In the genomic region with DNA sequence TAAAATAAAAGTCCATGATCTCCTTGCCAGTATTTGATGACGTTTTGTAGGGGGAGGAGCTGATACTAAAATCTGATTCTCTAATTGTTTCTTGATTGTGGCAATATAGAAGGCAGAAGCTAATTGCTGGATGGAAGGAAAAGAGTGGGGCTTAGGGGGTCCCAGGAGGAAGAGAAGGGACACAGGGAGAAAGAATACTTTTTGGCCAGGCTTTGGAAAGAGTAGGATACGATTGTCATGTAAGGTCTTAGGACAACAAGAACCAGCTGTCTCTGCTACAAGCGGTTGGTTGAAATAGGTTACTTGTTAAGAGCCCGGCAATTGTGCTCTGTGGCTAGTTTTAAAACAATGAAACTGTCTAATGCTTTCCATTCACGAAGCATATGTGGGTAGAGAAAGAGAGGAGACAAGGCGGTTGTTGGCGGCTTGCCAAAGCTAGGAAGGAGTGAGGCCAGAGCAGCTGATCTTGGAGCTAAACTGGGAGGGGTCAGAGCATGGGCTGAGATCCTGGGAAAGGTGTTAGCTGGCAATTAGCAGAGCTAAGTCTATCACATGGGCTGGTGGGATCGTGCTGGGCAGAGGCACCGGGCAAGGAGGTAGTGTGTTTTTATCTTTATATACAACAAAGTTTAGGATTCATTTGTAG, we compare ENCODE assay signal across 9 mouse cellular contexts. TPM values are rescaled to one million over a fixed set of nuclear protein-coding genes. Genes with fewer than 3 reads are reported as not detected.
DNase-seq lines count a peak whose midpoint lies in the region; ATAC-seq lines count a peak whose summit lies in the region.
"Had no signal": no experiment of that assay in that cellular context is flagged by ENCODE, and none has a peak within 500 bp of the region (broad histone marks: within the 10 kb centered on the region; RNA-seq: fewer than 3 reads in every experiment).

No protein-coding gene starts in this region.

- DNase-seq in layer of hippocampus, postnatal 10 days (ENCODE audit: low spot score in 2 of 2), result peak; percentile 12 to 27
- DNase-seq in layer of hippocampus, adult 9-11 months, result no peak
- peak; percentile 80 for DNase-seq in embryonic facial prominence, embryonic 14.5 days (ENCODE audit: low spot score)
- DNase-seq in testis, postnatal 10 days (ENCODE audit: low spot score), result peak; percentile 60
- DNase-seq in urinary bladder, postnatal 10 days (ENCODE audit: low spot score), result no peak
- DNase-seq in adrenal gland, postnatal 4 days (ENCODE audit: low spot score in 2 of 2), result no peak

- H3K9me3 ChIP-seq in embryonic facial prominence, embryonic 14.5 days (ENCODE audit: control insufficient read depth, low read length), result no peaks in the 10 kb centered on the region
- no peaks in the 10 kb centered on the region for H3K9me3 ChIP-seq in heart, embryonic 16.5 days (replicated peaks; ENCODE audit: control insufficient read depth, low read length)
- H3K9me3 ChIP-seq in limb, embryonic 13.5 days, result no peaks in the 10 kb centered on the region

- H3K9ac ChIP-seq in embryonic facial prominence, embryonic 14.5 days (ENCODE audit: low read depth, low read length), result no peak overlapping the region
- H3K9ac ChIP-seq in heart, embryonic 16.5 days (ENCODE audit: low read length), result 0 out of 2 replicates have a peak overlapping the region, but pooled peaks have one; percentile 31
- no peak overlapping the region for H3K9ac ChIP-seq in limb, embryonic 13.5 days

- no peaks in the 10 kb centered on the region for H3K36me3 ChIP-seq in embryonic facial prominence, embryonic 14.5 days (ENCODE audit: control insufficient read depth, insufficient read depth, low read length)
- no peaks in the 10 kb centered on the region for H3K36me3 ChIP-seq in heart, embryonic 16.5 days (ENCODE audit: control insufficient read depth, insufficient read depth)
- H3K36me3 ChIP-seq in limb, embryonic 13.5 days, result no peaks in the 10 kb centered on the region

- no peak overlapping the region for H3K4me2 ChIP-seq in embryonic facial prominence, embryonic 14.5 days (ENCODE audit: low read depth, low read length)
- peak overlapping the region; percentile 48 for H3K4me2 ChIP-seq in heart, embryonic 16.5 days (ENCODE audit: low read depth, low read length)
- no peak overlapping the region for H3K4me2 ChIP-seq in limb, embryonic 13.5 days (replicated peaks)

- peak; percentile 57; the same call in 1 of the 2 replicates for ATAC-seq in embryonic facial prominence, embryonic 14.5 days (ENCODE audit: low read depth)
- peak; percentile 88 for ATAC-seq in heart, embryonic 16.5 days (replicated peaks; ENCODE audit: extremely low read depth, insufficient read depth, low FRiP score)
- peak; percentile 87; the same call in 1 of the 2 replicates for ATAC-seq in limb, embryonic 13.5 days (ENCODE audit: low FRiP score, low read depth)

- WGBS in embryonic facial prominence, embryonic 14.5 days, result 40% methylated on average over 9 of the region's 9 CpGs
- 22% methylated on average over 9 of the region's 9 CpGs for WGBS in heart, embryonic 16.5 days
- 34% methylated on average over 9 of the region's 9 CpGs for WGBS in limb, embryonic 13.5 days

- no peak overlapping the region for H3K4me3 ChIP-seq in embryonic facial prominence, embryonic 14.5 days (ENCODE audit: low read depth, low read length)
- peak overlapping the region; percentile 11; the same call in 1 of the 2 replicates for H3K4me3 ChIP-seq in heart, embryonic 16.5 days (ENCODE audit: low read length)
- H3K4me3 ChIP-seq in limb, embryonic 13.5 days, result no peak overlapping the region
- H3K4me3 ChIP-seq: megakaryocyte, embryonic 14.5 days had no signal

- no peaks in the 10 kb centered on the region for H3K27me3 ChIP-seq in embryonic facial prominence, embryonic 14.5 days (replicated peaks; ENCODE audit: control insufficient read depth, insufficient read depth, low read length)
- no peaks in the 10 kb centered on the region for H3K27me3 ChIP-seq in heart, embryonic 16.5 days (ENCODE audit: control insufficient read depth, insufficient read depth, low read length)
- H3K27me3 ChIP-seq in limb, embryonic 13.5 days, result no peaks in the 10 kb centered on the region
- H3K27me3 ChIP-seq: megakaryocyte, embryonic 14.5 days had no signal

- H3K27ac ChIP-seq in embryonic facial prominence, embryonic 14.5 days (replicated peaks; ENCODE audit: low read depth, low read length), result no peak overlapping the region
- H3K27ac ChIP-seq in heart, embryonic 16.5 days (ENCODE audit: low read length), result 0 out of 2 replicates have a peak overlapping the region, but pooled peaks have one; percentile 43
- H3K27ac ChIP-seq in limb, embryonic 13.5 days, result no peak overlapping the region

- peaks cover 8% of the 10 kb centered on the region; the same call in 1 of the 2 replicates for H3K4me1 ChIP-seq in embryonic facial prominence, embryonic 14.5 days (ENCODE audit: control insufficient read depth, insufficient read depth, low read length)
- peaks cover 7% of the 10 kb centered on the region for H3K4me1 ChIP-seq in heart, embryonic 16.5 days (ENCODE audit: control insufficient read depth, insufficient read depth, low read length)
- peaks cover 6% of the 10 kb centered on the region; the same call in 1 of the 2 replicates for H3K4me1 ChIP-seq in limb, embryonic 13.5 days
- H3K4me1 ChIP-seq: megakaryocyte, embryonic 14.5 days had no signal

RNA-seq across cellular contexts. Expression of gene 4930474N05Rik, which starts 45.8 kb away (rescaled TPM):
- not detected for total RNA-seq in layer of hippocampus, postnatal 10 days (2021)
- polyA plus RNA-seq in embryonic facial prominence, embryonic 14.5 days (2014; fragmentation: Nextera tagmentation; extraction: Ambion mirVana), result not detected in 2 replicates
- not detected in 2 replicates for polyA plus RNA-seq in heart, embryonic 16.5 days (2015; fragmentation: Nextera tagmentation; extraction: Ambion mirVana)
- polyA plus RNA-seq in limb, embryonic 13.5 days (2015; fragmentation: Nextera tagmentation; extraction: Ambion mirVana), result not detected in 2 replicates
- not detected for total RNA-seq in adrenal gland, postnatal 4 days (2021)

Comparison
In these comparisons a context has a peak if more than half of its experiments do, and no peak if none do; other contexts are left out.
1. DNase-seq: peak in layer of hippocampus, postnatal 10 days (2 of 2), embryonic facial prominence, embryonic 14.5 days (single experiment) and testis, postnatal 10 days (single experiment); none in layer of hippocampus, adult 9-11 months (single experiment), urinary bladder, postnatal 10 days (single experiment) and adrenal gland, postnatal 4 days (0 of 2).
2. Peak in every context shown above with its lines, with median percentiles within 50 percentile points of each other: ATAC-seq.